Mouse (Mus musculus): ENCODE data around the gene Nsmce4a.

Gene Nsmce4a

GRCm38 (mm10) chr7:130577388-130578003 is 4.6 kb upstream of the Nsmce4a start, which contains the start of gene Tacc2:
Gene Tacc2 (plus strand): TSS chr7:130577438.
- no peak for DNase-seq

DNA sequence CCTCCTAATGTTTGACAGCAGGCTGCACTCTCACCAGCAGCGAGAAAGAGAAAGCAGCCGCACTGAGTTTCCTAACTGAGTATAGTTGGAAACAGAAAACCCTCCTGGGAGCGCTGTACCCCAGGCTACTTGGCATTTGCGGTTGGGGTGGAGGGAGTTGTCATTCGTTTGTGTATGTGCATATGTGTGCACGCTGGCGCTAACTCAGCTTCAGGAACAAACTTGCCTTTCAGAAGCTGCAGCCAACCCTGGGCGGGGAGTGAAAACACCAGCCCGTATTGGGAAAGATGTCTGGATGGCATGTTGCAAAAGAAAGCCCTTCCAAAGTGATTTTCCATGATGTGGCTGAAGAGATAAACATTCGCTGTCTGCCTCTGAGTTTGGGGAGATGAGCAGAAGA is 4.1 kb upstream of the Nsmce4a start:
- no peak for DNase-seq

- peak; percentile 43 for DNase-seq
Measured at GRCm38 (mm10) chr7:130574211-130574991, 1.5 kb upstream of the Nsmce4a start.

DNA sequence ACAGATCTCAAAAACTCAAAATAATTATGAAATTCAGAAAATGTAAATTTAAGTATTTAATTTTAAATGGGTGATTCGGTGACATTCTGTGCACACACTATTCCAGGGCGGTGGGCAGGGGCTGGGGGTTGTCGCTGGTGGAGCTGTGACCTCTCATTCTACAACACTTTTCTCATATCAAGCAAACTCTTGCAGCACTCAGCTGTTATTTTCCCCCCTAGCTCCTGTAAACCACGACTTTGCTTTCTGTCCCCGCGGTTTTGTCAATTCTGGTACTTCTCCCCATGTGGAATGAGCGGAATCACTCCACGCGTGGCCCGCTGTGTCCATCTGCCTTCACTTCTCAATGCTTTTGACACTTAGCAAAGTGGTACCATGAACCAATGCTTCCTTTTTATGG is 828 bp upstream of the Nsmce4a start:
- DNase-seq = no peak

DNA sequence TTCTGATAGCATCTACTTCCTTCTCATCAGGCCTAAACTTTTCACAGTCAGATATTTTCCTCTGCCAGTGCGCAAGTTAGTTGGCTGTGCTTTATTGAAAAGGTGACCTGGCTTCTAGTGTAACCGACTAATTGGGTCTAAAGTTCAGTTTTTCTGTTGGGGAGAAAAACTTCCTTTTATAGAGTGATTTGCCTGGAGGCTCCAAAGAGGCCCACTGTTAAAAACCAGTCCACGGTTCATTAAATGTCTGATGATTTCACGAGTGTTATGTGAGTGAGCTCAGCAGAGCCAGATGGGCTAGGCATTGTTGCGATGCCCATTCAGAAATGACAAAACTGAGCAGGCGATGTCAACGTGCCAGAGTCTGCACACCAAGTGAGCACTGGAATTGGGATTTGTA is 2.4 kb downstream of the Nsmce4a start:
- no peak for DNase-seq

DNA sequence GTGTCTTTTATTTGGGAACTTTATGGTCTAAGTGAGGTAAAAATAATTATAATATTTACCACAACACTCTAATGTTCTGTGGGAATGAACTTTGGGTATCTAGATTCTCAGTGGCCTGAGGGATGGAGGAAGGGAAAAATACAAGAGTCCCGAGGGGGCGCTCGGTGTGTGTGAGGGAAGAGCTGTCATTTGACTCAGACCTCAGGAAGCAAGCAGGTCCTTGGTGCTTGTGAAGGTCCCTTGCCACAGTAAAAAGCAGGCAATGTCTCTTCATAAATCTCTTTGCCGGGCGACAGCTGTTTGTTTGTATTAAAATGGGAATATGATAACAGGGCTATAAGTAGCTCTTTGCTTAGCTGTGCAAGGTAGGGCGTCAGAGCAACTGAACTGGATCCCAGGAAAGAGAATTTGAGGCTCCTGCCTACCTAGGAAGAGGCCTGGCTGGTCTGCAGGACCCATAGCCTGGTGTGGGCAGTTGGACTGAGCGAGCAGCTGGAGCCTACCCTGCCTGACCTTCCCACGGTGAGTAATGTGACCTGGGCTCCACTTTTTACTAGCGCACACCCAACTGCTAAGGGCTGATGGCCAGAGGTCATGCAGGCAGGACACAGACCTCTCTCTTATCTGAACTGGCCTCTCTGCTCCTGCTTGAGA is 4.0 kb downstream of the Nsmce4a start:
- DNase-seq = no peak

DNA sequence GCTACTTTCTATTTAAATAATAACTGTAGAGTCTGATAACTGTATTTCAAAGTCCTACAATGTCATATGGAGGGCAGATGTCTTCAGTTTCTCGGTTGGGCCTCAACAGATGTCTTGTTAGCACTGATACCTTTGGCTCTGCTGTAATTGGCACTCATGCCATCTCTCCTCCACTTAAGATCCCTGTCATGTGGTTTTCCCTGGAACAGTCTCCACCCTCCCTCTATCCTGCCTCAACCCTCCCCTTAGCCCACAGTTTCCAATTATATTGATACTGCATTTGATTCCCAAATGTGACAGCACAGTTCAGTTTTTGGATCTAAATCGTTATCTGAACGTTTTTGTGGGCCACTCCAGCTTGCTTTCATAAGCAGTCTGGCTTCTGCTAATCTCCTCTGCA is 8.3 kb downstream of the Nsmce4a start:
- no peak for DNase-seq

GRCm38 (mm10) chr7:130563880-130564279 is 9.0 kb downstream of the Nsmce4a start:
- DNase-seq = no peak

DNA sequence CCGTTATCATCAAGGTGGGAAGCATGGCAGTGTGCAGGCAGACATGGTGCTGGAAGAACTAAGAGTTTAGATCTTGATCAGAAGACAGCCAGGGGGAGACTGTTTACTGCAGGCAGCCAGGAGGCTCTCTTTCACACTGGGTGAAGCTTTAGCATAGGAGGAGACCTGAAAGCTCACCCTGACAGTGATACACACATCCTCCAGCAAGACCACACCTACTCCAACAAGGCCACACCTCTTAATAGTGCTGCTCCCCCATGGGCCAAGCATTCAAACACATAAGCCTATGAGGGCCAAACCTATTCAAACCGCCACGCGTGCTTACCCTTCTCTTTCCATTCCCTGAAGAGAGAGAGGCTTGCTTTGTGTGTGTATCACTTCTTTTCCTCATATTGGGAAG is 9.6 kb downstream of the Nsmce4a start:
- DNase-seq = no peak

- DNase-seq = no peak
Measured at GRCm38 (mm10) chr7:130560933-130561332, 12.0 kb downstream of the Nsmce4a start.

- DNase-seq = no peak
Measured at GRCm38 (mm10) chr7:130558592-130558991, 14.3 kb downstream of the Nsmce4a start.

DNA sequence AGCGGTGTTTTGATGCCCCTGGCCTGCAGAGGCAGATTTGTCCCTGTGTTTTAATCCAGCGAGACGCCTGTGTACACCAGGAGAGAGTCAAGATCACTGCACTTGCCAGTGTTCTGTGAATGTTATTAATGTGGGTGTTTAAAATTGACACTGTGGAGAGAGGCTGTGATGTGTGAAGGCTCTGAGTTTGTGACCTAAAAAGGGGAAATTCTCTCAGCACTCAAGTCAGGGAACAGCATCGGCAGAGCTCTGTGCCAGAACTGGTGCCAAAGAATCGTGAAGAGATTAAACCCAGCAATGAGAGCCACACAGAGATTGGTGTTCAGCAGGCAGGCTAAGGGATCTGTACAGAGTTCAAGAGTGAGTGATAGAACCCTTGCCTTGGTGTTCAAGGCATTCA is 17.3 kb downstream of the Nsmce4a start:
- peak; percentile 46 for DNase-seq

GRCm38 (mm10) chr7:130553321-130553720 is 19.6 kb downstream of the Nsmce4a start:
- DNase-seq = peak; percentile 82

- peak; percentile 86 for DNase-seq
Measured at GRCm38 (mm10) chr7:130552780-130553179, 20.1 kb downstream of the Nsmce4a start.

DNA sequence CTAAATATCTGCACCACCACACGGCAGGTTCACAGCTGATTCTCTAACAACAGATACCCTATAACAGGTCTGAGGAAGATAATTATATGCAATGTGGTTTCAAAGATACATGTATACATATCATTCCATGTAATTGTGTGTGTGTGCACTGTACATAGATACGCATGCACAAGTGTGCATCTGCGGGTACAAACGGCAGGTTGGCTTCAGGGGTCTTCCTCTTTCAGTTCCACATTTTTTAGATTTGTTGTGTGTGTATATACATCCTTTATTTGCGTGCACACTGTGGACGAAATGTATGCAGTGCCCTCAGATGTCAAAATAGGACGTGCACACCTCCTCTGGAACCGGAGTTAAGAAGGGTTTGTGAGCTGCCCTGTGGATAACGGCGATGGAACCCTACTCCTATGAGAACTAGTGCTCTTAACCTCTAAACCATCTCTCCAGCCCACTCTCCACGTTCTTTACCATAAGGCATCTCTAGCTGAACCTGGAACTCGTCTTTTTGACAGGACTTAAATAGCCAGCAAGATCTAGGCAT is 25.2 kb downstream of the Nsmce4a start:
- DNase-seq = peak; percentile 55

DNA sequence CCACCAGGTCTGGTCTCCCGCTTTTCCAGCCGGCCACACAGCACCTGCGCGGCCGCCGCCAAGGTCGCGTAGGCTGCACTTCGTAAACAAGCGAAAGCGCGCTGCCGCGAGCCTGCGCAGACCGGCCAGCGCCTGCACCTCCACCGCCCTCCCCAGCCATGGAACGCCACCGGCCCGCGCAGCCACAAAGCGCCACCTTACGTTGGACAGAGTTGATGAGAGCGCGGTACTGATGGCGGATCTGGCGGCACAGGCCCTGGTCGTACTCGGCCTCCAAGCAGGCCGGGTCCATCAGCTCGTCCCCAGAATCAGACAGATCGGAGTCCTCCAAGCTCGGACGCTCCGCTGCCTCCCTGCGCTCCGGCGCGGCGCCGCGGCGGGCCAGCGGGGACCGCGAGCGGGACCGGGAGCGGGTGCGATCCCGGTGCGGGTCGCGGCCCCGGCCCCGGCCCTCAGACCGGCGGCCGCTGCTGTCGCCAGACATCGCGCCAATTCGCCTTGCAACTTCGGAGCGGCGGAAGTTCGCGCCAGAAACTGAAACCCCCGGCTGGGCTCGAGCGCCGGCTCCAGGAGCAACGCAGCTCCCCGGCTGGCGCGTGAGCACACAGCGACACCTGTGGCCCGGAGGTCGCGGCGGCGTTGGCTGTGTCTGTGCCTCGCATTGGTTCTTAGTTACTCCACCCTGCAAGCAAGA is 26.0 kb downstream of the Nsmce4a start:
- DNase-seq = peak; percentile 91

GRCm38 (mm10) chr7:130546421-130546790 is 26.5 kb downstream of the Nsmce4a start:
- DNase-seq = no peak

GRCm38 (mm10) chr7:130545893-130546292 is 27.0 kb downstream of the Nsmce4a start:
- DNase-seq = no peak

DNA sequence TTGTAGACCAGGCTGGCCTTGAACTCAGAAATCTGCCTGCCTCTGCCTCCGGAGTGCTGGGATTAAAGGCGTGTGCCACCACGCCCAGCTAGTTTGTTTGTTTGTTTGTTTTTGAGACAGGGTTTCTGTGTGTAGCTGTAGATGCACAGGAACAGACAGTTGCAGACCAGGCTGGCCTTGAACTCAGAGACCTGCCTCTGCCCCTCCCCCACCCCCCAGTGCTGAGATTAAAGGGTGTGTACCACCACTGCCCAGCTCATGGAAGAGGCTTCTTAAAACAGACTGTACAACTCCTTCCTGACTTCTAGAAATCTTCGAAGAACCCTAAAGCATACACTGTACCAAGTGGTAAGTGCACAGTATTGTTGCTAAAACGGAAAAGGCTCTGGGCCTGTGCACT is 27.5 kb downstream of the Nsmce4a start:
- no peak for DNase-seq

DNA sequence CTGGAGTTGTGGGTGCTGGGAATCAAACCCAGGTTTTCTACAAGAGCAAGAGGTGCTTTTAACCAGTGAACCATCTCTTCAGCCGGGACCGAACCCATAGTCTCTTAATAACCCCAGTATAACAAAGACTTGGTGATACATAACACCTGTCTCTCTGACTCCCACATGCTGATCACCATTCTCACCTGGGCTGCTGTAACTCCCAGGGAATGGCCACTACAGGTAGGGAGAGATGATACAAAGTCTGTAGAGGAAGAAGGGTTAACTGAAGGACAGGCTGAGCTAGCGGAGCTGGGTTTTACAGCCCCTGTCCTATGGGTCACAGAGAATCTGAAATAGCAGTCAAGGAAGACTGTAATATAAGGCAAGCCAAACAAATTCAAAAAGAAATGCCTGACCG is 29.7 kb downstream of the Nsmce4a start:
- no peak for DNase-seq

DNA sequence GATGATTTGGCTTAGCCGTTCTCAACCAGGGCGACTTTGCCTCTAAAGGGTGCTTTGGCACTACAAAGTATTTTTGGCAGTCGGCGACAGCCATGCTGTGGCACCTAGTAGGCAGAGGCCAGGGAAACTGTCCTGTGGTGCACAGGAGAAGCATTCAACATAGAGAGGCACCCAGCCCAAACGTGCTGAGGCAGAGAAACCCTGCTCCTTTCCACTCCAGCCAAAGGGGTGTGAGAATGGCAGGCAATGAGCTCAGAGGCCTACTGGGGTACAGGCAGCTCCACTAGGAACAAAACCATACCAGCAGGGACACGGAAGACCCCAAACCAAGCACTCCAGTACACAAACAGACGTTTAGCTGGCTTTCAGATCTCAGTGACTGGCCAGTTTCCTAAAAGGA is 32.7 kb downstream of the Nsmce4a start:
- DNase-seq = no peak

GRCm38 (mm10) chr7:130537068-130537467 is 35.9 kb downstream of the Nsmce4a start:
- no peak for DNase-seq

DNA sequence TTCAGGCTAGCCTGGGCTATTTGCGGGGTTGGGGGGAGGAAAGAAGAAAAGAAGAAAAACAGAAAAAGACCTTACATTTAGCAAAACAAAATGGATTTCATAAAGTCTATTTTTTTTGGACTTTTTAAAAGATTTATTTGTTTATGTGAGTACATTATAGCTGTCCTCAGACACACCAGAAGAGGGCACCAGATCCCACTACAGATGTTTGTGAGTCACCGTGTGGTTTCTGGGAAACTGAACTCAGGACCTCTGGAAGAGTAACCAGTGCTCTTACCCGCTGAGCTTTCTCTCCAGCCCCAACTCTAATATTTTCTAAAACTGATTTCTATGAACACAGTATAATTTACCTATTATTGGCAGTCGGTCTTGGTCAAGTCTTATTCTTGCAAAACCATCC is 37.7 kb downstream of the Nsmce4a start:
- DNase-seq = no peak

Measured in cerebellum, adult 9-10 months (tissue).